Mouse (Mus musculus): ENCODE results near the gene Gm20379.

Gene Gm20379

DNA sequence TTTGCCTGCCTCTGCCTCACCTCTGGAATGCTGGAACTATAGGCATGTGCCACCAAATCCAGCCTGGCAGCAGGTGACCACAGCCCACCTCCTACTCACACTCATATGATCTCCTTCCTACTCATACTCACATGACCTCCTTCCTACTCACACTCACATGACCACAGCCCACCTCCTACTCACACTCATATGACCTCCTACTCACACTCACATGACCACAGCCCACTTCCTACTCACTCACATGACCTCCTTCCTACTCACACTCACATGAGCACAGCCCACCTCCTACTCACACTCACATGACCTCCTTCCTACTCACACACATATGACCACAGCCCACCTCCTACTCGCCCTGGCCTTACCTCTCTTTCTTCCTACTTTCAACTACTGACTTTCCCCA lies 31.1 kb downstream of the Gm20379 start:
- DNase-seq (ENCODE audit: low read depth, low spot score): no peak

DNA sequence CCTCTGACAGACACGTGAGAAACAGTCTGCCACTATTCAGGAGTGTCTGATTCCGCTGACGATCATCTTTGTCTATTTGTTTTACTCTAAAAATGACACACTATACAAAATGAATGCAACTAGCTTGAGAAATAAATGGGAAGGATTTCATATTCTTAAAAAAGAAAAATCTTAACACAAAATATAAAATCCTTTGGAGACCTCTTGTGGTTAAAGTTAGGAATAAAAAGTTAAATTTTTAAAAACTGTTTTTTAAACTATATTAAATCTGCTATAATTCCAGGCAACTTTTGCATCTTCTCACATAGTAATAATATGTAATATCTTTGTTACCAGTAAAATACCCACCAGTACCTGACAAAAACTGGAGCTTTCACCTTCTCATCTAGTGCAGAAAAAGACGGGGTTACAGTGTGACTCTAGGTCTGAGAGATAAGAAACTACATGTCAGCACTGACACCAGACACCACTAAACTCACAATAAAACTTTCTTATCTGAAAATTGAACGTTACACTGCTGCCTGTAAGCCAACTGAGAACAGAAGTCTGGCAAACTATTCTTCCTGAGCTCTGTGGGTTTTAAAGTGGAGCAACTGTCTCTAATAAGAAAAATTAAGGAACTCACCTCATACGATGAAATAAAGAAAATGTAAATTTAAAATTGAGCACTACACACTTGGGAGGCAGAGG lies 32.1 kb downstream of the Gm20379 start:
- no peak for DNase-seq (ENCODE audit: low read depth, low spot score)

DNA sequence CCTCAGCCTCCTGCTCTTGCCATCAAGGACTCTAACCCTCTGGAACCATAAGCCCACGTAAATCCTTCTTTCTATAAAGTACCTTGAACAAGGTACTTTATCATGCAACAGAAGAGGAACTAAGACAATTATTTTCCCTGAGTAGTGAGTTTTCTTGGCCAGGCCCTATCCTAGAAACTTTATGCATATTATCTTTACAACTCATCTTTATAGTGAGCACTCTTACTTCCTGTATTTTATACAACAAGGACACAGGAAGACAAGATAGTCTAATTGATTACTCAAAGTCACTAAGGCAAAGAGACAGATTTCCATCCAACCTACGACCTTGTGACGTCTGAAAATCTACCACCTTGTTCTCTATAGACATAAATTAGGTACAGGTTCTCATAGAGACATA lies 34.0 kb downstream of the Gm20379 start:
- DNase-seq (ENCODE audit: low read depth, low spot score): no peak

DNA sequence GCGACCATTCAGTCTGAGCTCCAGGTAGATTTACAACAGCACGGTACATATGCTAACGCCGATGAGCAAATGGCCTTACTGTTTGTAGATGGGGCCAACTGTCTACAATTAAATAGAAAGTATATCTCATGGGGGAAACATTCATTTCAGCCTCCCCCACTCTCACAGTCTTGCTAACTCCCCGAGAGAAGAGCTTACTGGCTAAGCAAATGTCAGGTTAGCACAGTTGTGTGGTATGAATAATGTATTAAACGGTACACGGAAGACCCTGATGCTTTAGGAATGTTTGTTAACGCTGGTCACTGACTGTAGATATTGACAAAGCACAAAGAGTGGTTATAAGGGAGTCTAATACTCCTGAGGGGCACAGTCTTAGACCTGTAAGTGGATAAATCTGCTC lies 38.3 kb downstream of the Gm20379 start:
- no peak for DNase-seq (ENCODE audit: low read depth, low spot score)

DNA sequence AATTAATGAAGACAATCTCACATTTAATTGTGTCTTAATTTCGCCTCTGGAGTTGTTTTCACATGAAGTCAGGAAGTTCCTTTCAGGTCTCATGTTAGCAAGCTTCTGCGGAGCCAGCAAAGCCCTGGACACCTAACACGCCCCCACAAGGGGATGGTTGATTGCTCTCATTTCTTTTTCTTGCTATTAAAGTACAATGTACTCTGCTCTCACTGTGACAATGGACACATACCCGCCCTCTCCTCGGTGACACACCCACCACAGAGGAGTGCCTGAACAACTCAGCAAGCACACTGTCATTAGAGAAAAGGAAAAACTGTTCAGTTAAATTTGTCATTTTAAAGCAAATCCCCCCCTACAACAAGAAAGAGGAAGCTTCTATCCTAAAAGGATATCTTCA lies 40.6 kb downstream of the Gm20379 start:
- no peak for DNase-seq (ENCODE audit: low read depth, low spot score)

DNA sequence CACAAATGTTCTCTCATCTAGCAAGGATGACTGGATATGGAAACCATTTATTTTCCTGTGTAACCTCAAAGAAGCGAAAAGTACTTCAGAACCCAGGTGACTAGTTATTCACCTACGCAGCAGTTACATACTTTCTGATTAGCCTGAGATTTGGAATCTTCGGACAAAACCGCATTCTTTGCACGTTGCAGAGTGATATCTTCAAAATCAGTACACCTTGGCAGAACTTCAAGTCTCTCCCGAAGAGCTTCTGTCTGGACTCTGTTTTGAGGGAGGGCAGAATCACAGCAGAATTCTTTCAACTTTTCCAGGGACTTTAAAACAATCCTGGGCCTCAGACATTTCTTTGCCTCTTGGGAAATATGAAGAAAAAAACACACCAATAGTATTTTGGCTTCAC lies 45.3 kb downstream of the Gm20379 start:
- DNase-seq (ENCODE audit: low read depth, low spot score): no peak

DNA sequence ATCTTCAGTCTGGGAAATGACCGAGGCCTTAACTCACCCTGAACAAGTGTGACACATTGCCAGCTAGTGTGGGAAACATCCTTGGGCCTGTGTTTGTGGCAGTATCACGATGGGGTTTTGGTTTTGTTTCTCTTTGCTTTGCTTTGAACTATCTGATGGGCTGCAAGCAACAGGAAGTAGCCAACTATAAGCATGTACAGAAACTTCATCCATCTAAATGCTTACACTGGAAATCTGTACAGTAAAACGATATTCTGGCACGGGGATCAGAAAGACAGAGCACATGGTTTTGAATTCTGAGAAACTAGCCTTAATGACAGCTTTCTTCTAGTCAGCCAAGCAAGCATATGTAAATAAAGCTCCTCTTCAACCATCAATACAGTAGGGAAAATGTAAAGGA lies 48.2 kb downstream of the Gm20379 start:
- DNase-seq (ENCODE audit: low read depth, low spot score): peak; percentile 2

DNA sequence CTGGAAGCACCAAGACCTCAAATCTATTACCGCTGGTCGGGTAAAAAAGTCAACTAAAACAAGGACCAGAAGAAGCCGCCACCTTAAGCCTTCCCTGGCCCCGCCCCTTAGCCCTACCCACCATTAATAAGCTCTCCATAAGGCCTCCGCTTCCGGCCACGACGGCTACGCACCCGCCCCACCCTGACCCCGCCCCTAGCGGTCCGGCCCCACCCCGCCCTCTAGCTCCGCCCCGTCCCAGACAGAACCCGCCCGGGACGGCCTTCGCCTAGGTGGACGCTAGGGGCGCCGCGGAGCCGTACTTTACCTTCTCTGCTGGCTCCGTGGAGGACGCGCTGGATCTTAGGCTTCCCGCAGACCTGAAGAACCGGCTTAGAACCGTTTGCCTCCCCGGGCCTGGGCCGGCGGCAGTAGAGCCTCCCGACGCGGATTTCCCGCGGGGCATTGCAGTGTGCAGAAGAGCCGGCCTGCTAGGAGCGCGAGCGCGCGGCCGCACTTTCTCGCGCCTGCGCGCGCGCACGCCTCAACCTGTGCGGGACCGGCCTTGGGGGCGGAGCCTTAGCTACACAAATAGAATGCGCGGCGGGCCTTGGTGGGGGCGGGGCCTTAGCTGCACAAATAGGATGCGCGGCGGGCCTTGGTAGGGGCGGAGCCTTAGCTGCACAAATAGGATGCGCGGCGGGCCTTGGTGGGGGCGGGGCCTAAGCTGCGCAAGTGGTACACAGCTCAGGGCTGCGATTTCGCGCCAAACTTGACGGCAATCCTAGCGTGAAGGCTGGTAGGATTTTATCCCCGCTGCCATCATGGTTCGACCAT lies 48.9 kb downstream of the Gm20379 start, which contains the start of the genes Dhfr and Msh3:
Gene Dhfr (plus strand): TSS at position 271 of the 816 bp plus-strand sequence.
Gene Msh3 (minus strand): TSS at position 548 of the 816 bp plus-strand sequence.
- DNase-seq (ENCODE audit: low read depth, low spot score): peak; percentile 98

DNA sequence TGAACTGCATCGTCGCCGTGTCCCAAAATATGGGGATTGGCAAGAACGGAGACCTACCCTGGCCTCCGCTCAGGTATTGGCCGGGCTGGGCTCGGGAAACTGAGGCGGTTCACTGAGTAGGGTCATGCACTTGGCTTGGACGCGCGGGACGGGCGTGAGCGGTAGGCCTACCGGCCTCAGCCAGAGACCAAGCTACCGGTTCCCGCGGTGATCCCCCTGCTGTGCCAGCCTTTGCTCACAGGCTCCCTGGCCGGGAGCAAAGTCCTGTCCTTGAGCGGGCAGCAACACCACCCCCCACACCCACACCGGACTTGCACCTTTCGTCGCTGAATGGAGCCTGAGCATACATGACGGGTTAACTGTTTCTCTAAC lies 49.5 kb downstream of the Gm20379 start:
- no peak for DNase-seq (ENCODE audit: low read depth, low spot score)

DNA sequence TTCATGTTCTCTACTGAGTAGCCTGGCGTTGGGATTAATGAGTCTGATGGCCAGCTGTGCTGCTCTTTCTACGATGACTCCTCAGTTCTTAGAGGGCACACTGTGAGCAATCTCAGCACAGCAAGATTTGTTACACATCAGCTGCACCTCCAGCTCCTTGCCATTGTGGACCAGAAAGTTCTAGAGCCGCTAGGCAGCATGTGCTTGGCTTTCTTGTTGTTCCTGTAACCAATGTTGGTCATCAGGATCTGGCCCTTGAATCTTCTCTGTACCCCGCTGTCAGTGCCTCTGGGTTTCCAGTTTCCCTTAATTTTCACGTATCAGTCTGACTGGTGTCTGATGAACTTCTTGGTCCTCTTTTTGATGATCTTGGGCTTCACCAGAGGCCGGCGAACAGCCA lies 50.6 kb downstream of the Gm20379 start:
- DNase-seq (ENCODE audit: low read depth, low spot score): peak; percentile 15

Measured in c-Kit-negative CD71-positive TER-119-positive erythroid progenitor cells, embryonic 14.5 days (primary cell).